Mouse (Mus musculus): Measurements from ENCODE around the gene Arap1. TPM values are rescaled to one million over a fixed set of nuclear protein-coding genes. Genes with fewer than 3 reads are reported as not detected.

The Arap1 gene
- polyA plus RNA-seq, 1 experiment from 2014 or later = 65.8 TPM

DNA sequence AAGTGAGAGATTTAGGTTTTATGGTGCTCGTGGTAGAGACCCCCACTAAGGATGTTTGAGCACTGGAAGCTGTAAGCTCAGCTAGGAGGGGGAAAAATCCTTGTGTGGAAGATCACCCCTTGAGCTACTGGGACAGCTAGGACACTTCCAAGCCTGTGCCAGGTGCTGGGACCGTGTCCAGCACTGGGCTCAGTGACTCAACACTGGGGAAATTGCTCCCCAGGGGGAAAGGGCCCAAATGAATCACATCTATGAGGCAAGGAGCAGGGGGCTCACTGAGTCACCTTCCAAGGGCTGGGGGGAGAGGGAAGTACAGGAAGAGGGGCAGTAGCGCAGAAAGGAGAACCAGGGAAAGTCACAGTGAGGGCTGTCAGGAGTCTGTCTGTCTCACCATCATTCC, 102.0 kb downstream of the Arap1 start:
- H3K4me3 ChIP-seq (replicated peaks; ENCODE audit: low read depth, low read length) = no peak overlapping the region
- H3K4me1 ChIP-seq (replicated peaks; ENCODE audit: insufficient read depth, low read length) = no peaks in the 10 kb centered on the region
- DNase-seq (ENCODE audit: low spot score) (no peak), ATAC-seq (replicated peaks; ENCODE audit: low FRiP score, low read depth) (no peak)
- 30% methylated on average over 3 of the region's 3 CpGs for WGBS
- H3K4me2 ChIP-seq (ENCODE audit: low read length) = no peak overlapping the region
- H3K9me3 ChIP-seq (replicated peaks; ENCODE audit: low read length) = no peaks in the 10 kb centered on the region
- no peak overlapping the region for H3K9ac ChIP-seq (ENCODE audit: low read depth, low read length)
- no peak overlapping the region for H3K27ac ChIP-seq
- H3K27me3 ChIP-seq (ENCODE audit: insufficient read depth, low read length) = peaks cover 9% of the 10 kb centered on the region; the same call in 1 of the 2 replicates
- no peaks in the 10 kb centered on the region for H3K36me3 ChIP-seq (ENCODE audit: insufficient read depth, low read length)
- no peak for TF ChIP-seq CTCF (IDR thresholded peaks at IDR 0.05; ENCODE audit: low read depth)

DNA sequence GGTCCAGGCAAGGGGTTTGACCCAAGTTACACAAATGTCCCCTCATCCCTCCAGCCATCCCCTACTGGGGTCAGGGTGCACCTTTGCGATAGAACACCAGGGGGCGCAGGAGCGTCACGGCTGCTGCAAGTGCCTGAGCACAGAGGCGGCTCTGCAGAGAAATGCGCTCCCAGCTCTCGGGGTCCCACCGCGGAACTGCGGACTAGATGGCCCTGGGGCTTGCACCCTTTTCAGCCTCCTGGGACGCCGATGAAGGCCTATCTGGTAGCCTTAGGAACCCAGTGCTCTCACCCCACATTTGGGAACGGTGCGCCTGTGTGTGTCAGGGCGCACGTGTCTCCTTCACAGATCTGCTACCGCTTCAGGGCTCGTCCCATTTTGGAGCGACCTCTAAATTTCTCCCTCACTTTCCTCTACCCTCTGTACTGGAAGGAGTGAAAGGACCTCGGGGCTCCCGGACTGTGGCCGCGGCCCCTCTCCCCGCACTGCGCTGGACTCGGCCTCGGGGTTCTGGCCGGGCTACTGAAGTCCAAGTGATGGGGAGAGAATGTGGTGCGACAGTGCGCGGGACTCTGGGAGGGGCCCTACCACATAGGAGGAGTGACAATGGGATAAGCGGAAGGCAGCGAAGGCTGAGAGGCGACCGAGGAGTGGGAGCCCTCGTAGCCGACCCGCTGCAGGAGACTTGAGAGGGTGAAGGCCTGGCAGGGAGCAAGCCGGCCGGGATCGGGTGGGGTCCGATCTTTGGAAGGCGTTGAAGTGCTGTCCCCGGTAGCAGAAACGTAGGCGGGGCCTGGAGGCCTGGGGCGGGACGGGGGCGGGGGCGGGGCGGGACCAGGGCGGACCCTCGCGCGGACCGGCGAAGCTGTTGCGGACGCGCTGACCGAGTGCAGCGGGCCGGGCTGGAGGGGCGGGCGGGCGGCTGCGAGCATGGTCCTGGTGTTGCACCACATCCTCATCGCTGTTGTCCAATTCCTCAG, 102.8 kb downstream of the Arap1 start:
- H3K27ac ChIP-seq = no peak overlapping the region
- no peaks in the 10 kb centered on the region for H3K9me3 ChIP-seq (replicated peaks; ENCODE audit: low read length)
- H3K27me3 ChIP-seq (ENCODE audit: insufficient read depth, low read length) = peaks cover 9% of the 10 kb centered on the region; the same call in 1 of the 2 replicates
- peak overlapping the region; percentile 88 for H3K4me2 ChIP-seq (ENCODE audit: low read length)
- no peaks in the 10 kb centered on the region for H3K36me3 ChIP-seq (ENCODE audit: insufficient read depth, low read length)
- ATAC-seq (replicated peaks; ENCODE audit: low FRiP score, low read depth) (peak; percentile 74), DNase-seq (ENCODE audit: low spot score) (peak; percentile 86)
- no peaks in the 10 kb centered on the region for H3K4me1 ChIP-seq (replicated peaks; ENCODE audit: insufficient read depth, low read length)
- peak overlapping the region; percentile 47; the same call in 1 of the 2 replicates for H3K9ac ChIP-seq (ENCODE audit: low read depth, low read length)
- H3K4me3 ChIP-seq (replicated peaks; ENCODE audit: low read depth, low read length) = peak overlapping the region; percentile 42
- peak; percentile 97 for TF ChIP-seq CTCF (IDR thresholded peaks at IDR 0.05; ENCODE audit: low read depth)
- WGBS = under 1% methylated on average over 68 of the region's 68 CpGs

DNA sequence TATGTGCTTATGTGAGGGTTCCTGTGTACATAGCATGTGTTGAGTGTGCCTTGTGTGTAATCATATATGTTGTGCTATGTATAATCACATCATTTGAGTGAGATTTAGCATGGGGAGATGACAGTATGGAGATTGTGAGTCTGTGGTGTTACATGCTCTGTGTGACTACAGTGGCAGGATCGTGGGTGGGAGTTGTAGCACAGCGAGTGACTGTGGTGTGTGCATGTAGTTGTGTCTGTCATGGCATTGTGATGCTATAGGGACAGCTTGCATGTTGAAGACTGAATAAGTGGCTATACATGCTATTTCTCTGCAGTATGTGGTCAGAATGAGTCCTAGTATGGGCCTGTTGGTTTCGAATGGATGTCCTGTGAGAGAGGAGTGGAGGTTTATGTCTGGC, 104.8 kb downstream of the Arap1 start:
- Histone ChIP-seq H3K36me3 (ENCODE audit: insufficient read depth, low read length) (no peaks in the 10 kb centered on the region), H3K27ac (no peak overlapping the region), H3K9me3 (replicated peaks; ENCODE audit: low read length) (no peaks in the 10 kb centered on the region), H3K27me3 (ENCODE audit: insufficient read depth, low read length) (peaks cover 9% of the 10 kb centered on the region; the same call in 1 of the 2 replicates), H3K4me3 (replicated peaks; ENCODE audit: low read depth, low read length) (peak overlapping the region; percentile 42), H3K9ac (ENCODE audit: low read depth, low read length) (no peak overlapping the region), H3K4me2 (ENCODE audit: low read length) (peak overlapping the region; percentile 88), H3K4me1 (replicated peaks; ENCODE audit: insufficient read depth, low read length) (no peaks in the 10 kb centered on the region)
- TF ChIP-seq CTCF (IDR thresholded peaks at IDR 0.05; ENCODE audit: low read depth) = no peak
- 80% methylated on average over 3 of the region's 3 CpGs for WGBS
- no peak for ATAC-seq (replicated peaks; ENCODE audit: low FRiP score, low read depth)
- no peak for DNase-seq (ENCODE audit: low spot score)

DNA sequence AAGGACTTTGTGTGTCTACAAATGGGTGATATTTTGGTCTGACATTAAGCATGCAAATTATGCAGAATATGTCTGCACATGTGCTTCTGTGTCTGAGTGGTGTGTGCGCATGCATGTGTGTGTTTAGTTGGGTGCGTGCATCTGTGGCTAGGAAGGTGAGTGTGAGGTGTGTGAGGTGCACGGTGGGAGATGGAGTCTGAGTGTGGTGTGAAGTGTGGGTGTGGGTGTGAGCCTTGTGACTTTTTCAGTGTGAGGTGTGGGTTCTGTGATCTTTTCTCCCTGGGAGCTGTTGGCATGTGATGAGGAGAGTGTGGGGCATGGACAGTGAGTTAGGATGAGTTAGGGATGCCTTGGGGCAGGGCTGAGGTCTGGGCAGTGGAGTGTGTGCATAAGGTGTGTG, 105.4 kb downstream of the Arap1 start:
- H3K4me3 ChIP-seq (replicated peaks; ENCODE audit: low read depth, low read length) = peak overlapping the region; percentile 42
- DNase-seq (ENCODE audit: low spot score) (no peak), ATAC-seq (replicated peaks; ENCODE audit: low FRiP score, low read depth) (no peak)
- WGBS = 79% methylated on average over 3 of the region's 3 CpGs
- H3K9ac ChIP-seq (ENCODE audit: low read depth, low read length) = no peak overlapping the region
- peak overlapping the region; percentile 54 for H3K27ac ChIP-seq
- H3K4me2 ChIP-seq (ENCODE audit: low read length) = peak overlapping the region; percentile 88
- peaks cover 9% of the 10 kb centered on the region; the same call in 1 of the 2 replicates for H3K27me3 ChIP-seq (ENCODE audit: insufficient read depth, low read length)
- TF ChIP-seq CTCF (IDR thresholded peaks at IDR 0.05; ENCODE audit: low read depth) = no peak
- H3K9me3 ChIP-seq (replicated peaks; ENCODE audit: low read length) = no peaks in the 10 kb centered on the region
- H3K4me1 ChIP-seq (replicated peaks; ENCODE audit: insufficient read depth, low read length) = 0 out of 2 replicates have a peak, but pooled peaks cover under 1% of the 10 kb centered on the region
- H3K36me3 ChIP-seq (ENCODE audit: insufficient read depth, low read length) = no peaks in the 10 kb centered on the region

DNA sequence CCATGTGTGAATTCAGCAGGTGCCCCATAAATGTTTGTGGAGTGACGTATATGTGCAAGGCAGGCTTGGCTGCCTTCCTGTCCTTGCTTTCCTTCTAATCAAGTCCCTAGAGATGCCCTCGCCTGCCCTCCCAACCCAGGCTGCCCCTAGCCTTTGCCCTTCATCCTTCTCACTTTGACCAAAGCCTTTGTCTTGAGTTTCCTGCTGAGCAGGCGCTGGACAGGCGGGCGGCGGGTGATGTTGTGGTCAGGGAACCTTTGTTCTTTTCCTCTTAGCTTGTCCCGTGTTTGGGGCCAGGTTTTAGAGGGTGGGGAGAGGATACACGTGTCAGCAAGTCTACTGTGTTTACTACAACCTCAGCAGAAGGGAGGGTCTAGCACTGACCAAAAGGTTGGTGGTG, 105.9 kb downstream of the Arap1 start:
- Histone ChIP-seq H3K36me3 (ENCODE audit: insufficient read depth, low read length) (no peaks in the 10 kb centered on the region), H3K4me2 (ENCODE audit: low read length) (peak overlapping the region; percentile 88), H3K9me3 (replicated peaks; ENCODE audit: low read length) (no peaks in the 10 kb centered on the region), H3K9ac (ENCODE audit: low read depth, low read length) (no peak overlapping the region), H3K4me1 (replicated peaks; ENCODE audit: insufficient read depth, low read length) (0 out of 2 replicates have a peak, but pooled peaks cover 3% of the 10 kb centered on the region), H3K27me3 (ENCODE audit: insufficient read depth, low read length) (peaks cover 9% of the 10 kb centered on the region; the same call in 1 of the 2 replicates), H3K27ac (peak overlapping the region; percentile 54; the same call in 1 of the 2 replicates), H3K4me3 (replicated peaks; ENCODE audit: low read depth, low read length) (peak overlapping the region; percentile 42; the same call in 1 of the 2 replicates)
- ATAC-seq (replicated peaks; ENCODE audit: low FRiP score, low read depth) = no peak
- TF ChIP-seq CTCF (IDR thresholded peaks at IDR 0.05; ENCODE audit: low read depth) = no peak
- WGBS = 37% methylated on average over 8 of the region's 8 CpGs
- no peak for DNase-seq (ENCODE audit: low spot score)

DNA sequence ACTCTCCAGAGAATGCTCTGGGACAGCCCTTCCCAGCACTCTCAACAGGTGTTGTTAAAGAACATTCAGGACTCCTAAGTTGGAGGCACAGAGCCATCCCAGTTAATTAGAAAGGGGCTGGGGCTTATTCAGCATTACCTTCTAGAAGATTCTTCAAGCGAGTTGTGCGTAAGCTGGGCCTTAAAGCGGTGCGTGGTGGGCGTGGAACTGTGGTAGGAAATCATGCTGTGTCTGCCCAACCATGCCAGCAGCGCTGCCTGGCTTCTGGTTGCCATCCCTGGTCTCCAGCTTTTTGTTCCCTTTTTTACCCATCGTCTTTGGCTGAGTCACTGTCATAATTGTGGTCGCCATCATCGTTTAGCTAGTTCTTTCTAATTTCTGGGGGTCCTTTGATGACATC, 106.6 kb downstream of the Arap1 start:
- no peak for TF ChIP-seq CTCF (IDR thresholded peaks at IDR 0.05; ENCODE audit: low read depth)
- 0 out of 2 replicates have a peak, but pooled peaks cover 3% of the 10 kb centered on the region for H3K4me1 ChIP-seq (replicated peaks; ENCODE audit: insufficient read depth, low read length)
- H3K4me2 ChIP-seq (ENCODE audit: low read length) = 0 out of 2 replicates have a peak overlapping the region, but pooled peaks have one; percentile 88
- H3K27me3 ChIP-seq (ENCODE audit: insufficient read depth, low read length) = peaks cover 9% of the 10 kb centered on the region; the same call in 1 of the 2 replicates
- DNase-seq (ENCODE audit: low spot score) (no peak), ATAC-seq (replicated peaks; ENCODE audit: low FRiP score, low read depth) (no peak)
- WGBS = 85% methylated on average over 9 of the region's 9 CpGs
- no peak overlapping the region for H3K4me3 ChIP-seq (replicated peaks; ENCODE audit: low read depth, low read length)
- H3K9ac ChIP-seq (ENCODE audit: low read depth, low read length) = no peak overlapping the region
- no peaks in the 10 kb centered on the region for H3K36me3 ChIP-seq (ENCODE audit: insufficient read depth, low read length)
- no peaks in the 10 kb centered on the region for H3K9me3 ChIP-seq (replicated peaks; ENCODE audit: low read length)
- no peak overlapping the region for H3K27ac ChIP-seq

Measured in kidney, postnatal 0 days (tissue).